Mouse (Mus musculus) heart, postnatal 0 days (tissue): ENCODE measurements around the gene Gm648. TPM values are rescaled to one million over a fixed set of nuclear protein-coding genes. Genes with fewer than 3 reads are reported as not detected.

Source experiments
- ATAC-seq: fragments of 200-750 bp; cut with Nextera tagmentation; 2 replicates; pipeline ENCODE4 v1.8.0; 2017; ENCODE audit warnings: low read depth, moderate number of reproducible peaks, moderate library complexity; ENCODE audit not compliant: insufficient read depth
- DNase-seq: peaks from one replicate; pipeline ENCODE4 v3.0.0-alpha.2; 2016; ENCODE audit warnings: low spot score
- H3K27ac ChIP-seq: fragments of 300-500 bp; sonication (generic); 2 replicates; pipeline ENCODE4 v1.5.1; 2014; ENCODE audit warnings: low read depth, mild to moderate bottlenecking
- H3K27me3 ChIP-seq: fragments of 300-500 bp; sonication (generic); 2 replicates; pipeline ENCODE4 v1.6.1; 2014; ENCODE audit warnings: low read length, mixed read lengths; ENCODE audit not compliant: control insufficient read depth, insufficient read depth
- H3K36me3 ChIP-seq: fragments of 300-500 bp; sonication (generic); replicated peaks from 2 replicates; pipeline ENCODE4 v1.6.1; 2014; ENCODE audit warnings: low read length, mixed read lengths; ENCODE audit not compliant: control insufficient read depth, insufficient read depth
- H3K4me1 ChIP-seq: fragments of 300-500 bp; sonication (generic); 2 replicates; pipeline ENCODE4 v1.6.1; 2014; ENCODE audit warnings: antibody characterized with exemption; ENCODE audit not compliant: control insufficient read depth, insufficient read depth
- H3K4me2 ChIP-seq: fragments of 300-500 bp; sonication (generic); 2 replicates; pipeline ENCODE4 v1.6.1; 2014; ENCODE audit warnings: low read depth, mild to moderate bottlenecking, low read length, moderate library complexity
- H3K4me3 ChIP-seq: fragments of 300-500 bp; sonication (generic); 2 replicates; pipeline ENCODE4 v1.5.1; 2014; ENCODE audit warnings: low read depth, low read length
- H3K9ac ChIP-seq: fragments of 300-500 bp; sonication (generic); replicated peaks from 2 replicates; pipeline ENCODE4 v1.6.1; 2014; ENCODE audit warnings: low read depth, low read length, mixed read lengths
- H3K9me3 ChIP-seq: fragments of 300-500 bp; sonication (generic); replicated peaks from 2 replicates; pipeline ENCODE4 v1.6.1; 2016; ENCODE audit warnings: low read length; ENCODE audit not compliant: control insufficient read depth
- CTCF ChIP-seq: IDR thresholded peaks from 2 replicates; pipeline ENCODE4 v1.5.1; 2016; ENCODE audit warnings: antibody characterized with exemption, control low read depth, low read depth
- EP300 ChIP-seq: IDR thresholded peaks from 2 replicates; pipeline ENCODE4 v1.6.1; 2016; ENCODE audit warnings: antibody characterized with exemption, low read depth
- WGBS: fragments of 180-500 bp; shearing (Covaris S2); extraction: QIAGEN DNeasy Blood & Tissue Kit; methylation state at CpG from one replicate; pipeline ENCODE4 v1.1.7; 2014; 5-methylcytosine and 5-hydroxymethylcytosine counted together
- polyA plus RNA-seq: library from polyadenylated mRNA; unstranded; fragments of >200 nt; fragmentation: Nextera tagmentation; extraction: Ambion mirVana; gene quantifications from 2 replicates; pipeline ENCODE4 v1.2.1, GENCODE M21; 2015
- total RNA-seq: library from RNA; depleted of rRNA; stranded (reverse); fragments of >200 nt; gene quantifications from 2 replicates; pipeline ENCODE4 v1.2.3, GENCODE M21; 2014; ENCODE audit warnings: low replicate concordance; rRNA removed

Gene Gm648
- not detected in 2 replicates for total RNA-seq
- not detected in 2 replicates for polyA plus RNA-seq

DNA sequence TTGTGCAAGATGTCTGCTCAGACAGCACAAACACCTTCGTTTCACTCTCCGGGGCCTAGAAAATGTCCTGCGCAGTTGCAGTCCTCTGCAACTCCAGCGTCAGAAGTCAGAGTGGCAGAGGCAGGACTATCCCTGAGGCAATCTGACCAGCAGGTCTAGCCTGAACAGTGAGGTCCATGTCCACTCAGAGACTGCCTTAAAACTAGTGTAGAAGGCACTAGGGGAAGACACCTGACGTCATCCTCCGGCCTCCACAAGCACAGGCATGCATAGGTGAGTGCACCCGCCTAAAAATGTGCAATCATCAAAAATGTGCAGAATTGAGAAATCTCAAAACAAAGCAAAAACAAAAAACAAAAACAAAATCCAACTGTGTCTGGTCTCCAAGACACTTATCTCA is at the start of gene Gm648:
Gene Gm648, minus strand, starts transcription at position 101 of the 400 bp plus-strand sequence.
- DNase-seq, result no peak
- no peaks in the 10 kb centered on the region for H3K36me3 ChIP-seq
- H3K4me3 ChIP-seq, result no peak within 1 kb of the TSS
- WGBS, result 85% methylated on average over 7 of the region's 7 CpGs
- H3K27me3 ChIP-seq, result no peaks in the 10 kb centered on the region
- no peak within 1 kb of the TSS for H3K27ac ChIP-seq
- no peak for ATAC-seq
- H3K4me1 ChIP-seq, result no peaks in the 10 kb centered on the region
- H3K9me3 ChIP-seq, result no peaks in the 10 kb centered on the region
- H3K9ac ChIP-seq, result no peak within 1 kb of the TSS
- H3K4me2 ChIP-seq, result no peak within 1 kb of the TSS
- TF ChIP-seq CTCF (no peak), EP300 (no peak)

DNA sequence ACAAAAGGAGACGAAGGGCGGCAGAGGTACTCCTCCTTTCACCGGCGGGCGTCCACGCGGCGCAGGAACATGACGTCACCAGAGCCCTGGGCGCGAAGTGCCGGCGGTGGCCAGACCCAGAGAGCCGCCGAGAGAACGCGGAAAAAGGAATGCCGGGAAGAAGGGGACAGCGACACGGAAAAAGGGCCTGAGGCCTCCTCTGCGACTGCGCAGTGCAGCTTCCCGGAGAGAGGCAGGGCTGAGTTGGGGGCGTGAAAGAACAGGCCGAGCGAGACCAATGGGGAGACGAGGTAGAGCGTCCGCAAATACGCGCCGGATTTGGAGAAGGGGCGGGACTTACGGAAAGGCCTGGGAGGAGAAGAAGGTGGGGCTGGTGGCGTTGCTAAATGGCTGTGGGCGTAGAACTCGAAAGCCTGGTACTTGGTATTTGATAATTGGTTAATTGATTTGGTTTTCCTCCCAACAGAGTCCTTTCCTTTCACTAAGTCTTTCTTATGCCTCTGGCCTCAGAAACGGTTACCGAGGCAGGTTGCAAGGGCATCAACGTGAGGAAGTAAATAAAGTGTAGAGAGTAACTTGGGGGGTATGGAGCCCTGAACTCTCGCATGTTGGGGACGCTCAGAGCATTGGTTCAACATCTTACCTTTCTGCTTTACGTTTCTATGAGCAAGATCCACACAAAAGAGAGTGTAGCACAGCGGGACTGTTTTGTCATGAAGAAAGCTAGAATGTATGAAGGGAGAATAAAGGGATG is 48.7 kb upstream of the Gm648 start, which contains the start of gene Mmgt1:
Gene Mmgt1, minus strand, starts transcription at position 183 of the 754 bp plus-strand sequence.
- Histone ChIP-seq H3K4me1 (no peaks in the 10 kb centered on the region), H3K27ac (peak within 1 kb of the TSS; percentile 86), H3K27me3 (no peaks in the 10 kb centered on the region), H3K4me2 (peak within 1 kb of the TSS; percentile 68), H3K4me3 (peak within 1 kb of the TSS; percentile 82), H3K36me3 (no peaks in the 10 kb centered on the region), H3K9me3 (no peaks in the 10 kb centered on the region), H3K9ac (peak within 1 kb of the TSS; percentile 78)
- peak; percentile 96 for DNase-seq
- no peak for TF ChIP-seq CTCF
- no peak for TF ChIP-seq EP300
- ATAC-seq, result peak; percentile 99
- 15% methylated on average over 43 of the region's 44 CpGs for WGBS

DNA sequence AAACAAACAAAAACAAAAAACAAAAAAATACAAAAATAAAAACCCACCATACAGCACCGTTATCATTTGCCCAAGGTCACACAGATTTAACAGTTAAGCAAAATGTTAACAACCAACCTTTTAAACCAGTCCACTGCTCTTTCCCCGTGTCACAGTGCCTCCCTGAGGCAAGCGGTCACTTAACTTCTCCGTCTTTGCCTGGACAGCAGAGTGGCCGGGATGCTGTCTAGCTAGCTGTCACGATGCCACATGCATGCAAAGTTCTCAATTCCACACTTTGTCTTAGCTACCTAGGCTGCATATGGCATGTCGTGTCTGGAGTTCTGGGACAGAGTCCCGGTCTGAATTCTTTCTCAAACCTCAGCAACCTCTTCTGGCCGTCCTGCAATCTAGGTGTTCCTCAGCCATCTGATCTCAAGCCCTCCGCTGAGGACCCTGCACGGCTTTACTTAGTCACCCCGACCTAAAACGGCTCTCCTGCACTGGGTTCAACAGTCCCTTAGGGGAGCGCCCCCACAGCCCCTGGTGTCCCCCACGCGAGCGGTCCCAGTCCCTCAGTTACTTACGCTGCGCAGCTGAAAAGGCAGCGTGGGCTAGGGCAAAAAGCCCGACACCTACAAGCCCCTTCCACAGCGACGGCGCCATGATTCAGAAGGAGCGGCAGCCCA is 47.9 kb upstream of the Gm648 start:
- Histone ChIP-seq H3K36me3 (no peaks in the 10 kb centered on the region), H3K4me1 (no peaks in the 10 kb centered on the region), H3K4me2 (peak overlapping the region; percentile 68), H3K9me3 (no peaks in the 10 kb centered on the region), H3K9ac (peak overlapping the region; percentile 78), H3K4me3 (peak overlapping the region; percentile 82), H3K27me3 (no peaks in the 10 kb centered on the region), H3K27ac (peak overlapping the region; percentile 86)
- TF ChIP-seq EP300, result no peak
- peak; percentile 29; the same call in 1 of the 2 replicates for TF ChIP-seq CTCF
- peak; percentile 31 for ATAC-seq
- 17% methylated on average over 25 of the region's 25 CpGs for WGBS
- no peak for DNase-seq

DNA sequence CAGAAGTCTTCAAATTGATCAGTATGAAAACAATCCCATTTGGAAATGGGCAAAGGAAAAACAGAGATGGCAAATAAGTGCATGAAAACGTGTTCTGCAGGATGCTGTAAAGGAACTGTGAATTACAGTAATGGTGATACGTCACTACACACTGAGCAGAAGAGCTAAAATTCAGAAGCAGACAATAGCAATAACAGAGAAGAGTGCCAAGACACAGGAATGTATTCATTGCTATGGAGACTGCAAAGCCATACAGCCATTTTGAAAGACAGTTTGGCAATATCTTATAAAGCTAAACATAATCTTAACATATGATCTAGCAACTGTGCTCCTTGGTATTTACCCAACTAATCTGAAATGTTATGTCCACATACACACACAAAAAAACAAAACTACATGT is 28.8 kb upstream of the Gm648 start:
- Histone ChIP-seq H3K4me3 (no peak overlapping the region), H3K9ac (no peak overlapping the region), H3K9me3 (no peaks in the 10 kb centered on the region), H3K27me3 (no peaks in the 10 kb centered on the region), H3K27ac (no peak overlapping the region), H3K36me3 (no peaks in the 10 kb centered on the region), H3K4me1 (no peaks in the 10 kb centered on the region), H3K4me2 (no peak overlapping the region)
- 74% methylated on average over 2 of the region's 2 CpGs for WGBS
- DNase-seq (no peak), ATAC-seq (no peak)
- TF ChIP-seq CTCF (no peak), EP300 (no peak)

DNA sequence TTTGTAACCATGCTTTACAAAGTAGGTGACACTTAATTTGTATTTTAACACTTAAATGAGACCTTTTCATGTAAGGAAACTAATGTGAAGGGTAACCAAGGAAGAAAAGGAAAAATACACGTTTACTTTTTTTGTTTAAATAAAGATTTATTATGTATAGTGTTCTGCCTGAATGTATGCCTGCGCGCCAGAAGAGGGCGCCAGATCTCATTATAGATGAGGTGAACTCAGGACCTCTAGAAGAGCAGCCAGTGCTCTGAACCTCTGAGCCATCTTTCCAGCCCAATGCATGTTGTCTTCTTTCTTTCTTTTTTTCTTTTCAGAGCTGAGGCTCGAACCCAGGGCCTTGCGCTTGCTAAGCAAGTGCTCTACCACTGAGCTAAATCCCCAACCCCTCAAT is 23.1 kb upstream of the Gm648 start:
- Histone ChIP-seq H3K9me3 (no peaks in the 10 kb centered on the region), H3K36me3 (no peaks in the 10 kb centered on the region), H3K27ac (no peak overlapping the region), H3K27me3 (no peaks in the 10 kb centered on the region), H3K4me1 (no peaks in the 10 kb centered on the region), H3K4me3 (no peak overlapping the region), H3K4me2 (no peak overlapping the region), H3K9ac (no peak overlapping the region)
- DNase-seq (peak; percentile 6), ATAC-seq (no peak)
- WGBS, result 13% methylated on average over 6 of the region's 6 CpGs
- TF ChIP-seq CTCF (peak; percentile 45), EP300 (no peak)
